Mouse (Mus musculus) CH12.LX (cell line): Measurements from ENCODE around the gene Cabp1.
"Not testable (repeated sequence)": the region's sequence is repeated elsewhere in the genome, so short reads cannot be mapped to it uniquely, and the experiment has no call there.

Experiments
- CTCF ChIP-seq, 2 experiments: IDR thresholded peaks in 1 of 2; conservative IDR thresholded peaks in 1 of 2; 2 replicates each; pipeline ENCODE4 v1.5.1; 2011 to 2012; ENCODE audit warnings: low read depth in 2 of 2, low read length in 2 of 2, improper control_type of control experiment in 1 of 2, inconsistent platforms in 1 of 2, mild to moderate bottlenecking in 1 of 2, moderate library complexity in 1 of 2
- EP300 ChIP-seq: IDR thresholded peaks from 2 replicates; pipeline ENCODE4 v1.6.1; 2011; ENCODE audit warnings: low read length, improper control_type of control experiment
- HCFC1 ChIP-seq: IDR thresholded peaks from 2 replicates; pipeline ENCODE4 v1.6.1; 2012; ENCODE audit warnings: low read depth, mild to moderate bottlenecking, inconsistent platforms, low read length, improper control_type of control experiment
- KAT2A ChIP-seq: IDR thresholded peaks from 2 replicates; pipeline ENCODE4 v1.6.1; 2012; ENCODE audit warnings: low read length, improper control_type of control experiment, inconsistent platforms; ENCODE audit not compliant: insufficient replicate concordance
- MAFK ChIP-seq: IDR thresholded peaks from 2 replicates; pipeline ENCODE4 v1.6.1; 2011; ENCODE audit warnings: low read length, improper control_type of control experiment; ENCODE audit not compliant: insufficient replicate concordance
- MAX ChIP-seq: IDR thresholded peaks from 2 replicates; pipeline ENCODE4 v1.6.1; 2011; ENCODE audit warnings: low read length, improper control_type of control experiment
- MAZ ChIP-seq: IDR thresholded peaks from 2 replicates; pipeline ENCODE4 v1.6.1; 2012; ENCODE audit warnings: low read depth, mild to moderate bottlenecking, inconsistent platforms, low read length, improper control_type of control experiment, moderate library complexity
- MXI1 ChIP-seq: IDR thresholded peaks from 2 replicates; pipeline ENCODE4 v1.6.1; 2011; ENCODE audit warnings: mild to moderate bottlenecking, low read depth, low read length, improper control_type of control experiment
- POLR2A ChIP-seq: IDR thresholded peaks from 2 replicates; pipeline ENCODE4 v1.6.1; 2011; ENCODE audit warnings: low read depth, mild to moderate bottlenecking, improper control_type of control experiment, low read length
- RAD21 ChIP-seq: IDR thresholded peaks from 2 replicates; pipeline ENCODE4 v1.6.1; 2011; ENCODE audit warnings: low read depth, mild to moderate bottlenecking, low read length, improper control_type of control experiment, moderate library complexity
- SIN3A ChIP-seq: IDR thresholded peaks from 2 replicates; pipeline ENCODE4 v1.6.1; 2012; ENCODE audit warnings: low read length, improper control_type of control experiment, inconsistent platforms
- TCF12 ChIP-seq: IDR thresholded peaks from 2 replicates; pipeline ENCODE4 v1.6.1; 2014; ENCODE audit warnings: low read depth, mild to moderate bottlenecking, inconsistent platforms, low read length, improper control_type of control experiment
- UBTF ChIP-seq: IDR thresholded peaks from 2 replicates; pipeline ENCODE4 v1.6.1; 2012; ENCODE audit warnings: low read depth, mild to moderate bottlenecking, inconsistent platforms, low read length, improper control_type of control experiment, moderate library complexity
- ZC3H11A ChIP-seq: IDR thresholded peaks from 2 replicates; pipeline ENCODE4 v1.6.1; 2012; ENCODE audit warnings: low read depth, mild to moderate bottlenecking, inconsistent platforms, low read length, improper control_type of control experiment

DNA sequence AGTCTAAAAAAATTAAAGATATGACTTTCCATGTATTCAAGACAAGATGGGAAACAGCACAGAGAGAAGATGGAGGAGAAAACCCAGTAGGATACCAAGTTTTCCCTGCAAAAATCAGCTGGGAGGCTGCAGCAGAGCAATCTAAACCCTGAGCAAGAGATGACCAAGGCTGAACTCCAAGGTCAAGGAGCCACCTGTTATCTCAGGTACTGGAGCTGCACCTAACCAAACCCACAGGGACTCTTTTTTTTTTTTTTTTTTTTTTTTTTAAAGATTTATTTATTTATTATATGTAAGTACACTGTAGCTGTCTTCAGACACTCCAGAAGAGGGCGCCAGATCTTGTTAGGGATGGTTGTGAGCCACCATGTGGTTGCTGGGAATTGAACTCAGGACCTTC lies 45.3 kb downstream of the Cabp1 start:
- TF ChIP-seq EP300, SIN3A, MAZ, UBTF, TCF12, ZC3H11A, MAX, RAD21, HCFC1, POLR2A, MXI1, MAFK, KAT2A: not testable (repeated sequence)
- peak in 1 of 2 experiments; percentile 20; a peak in 1 of 4 replicates for TF ChIP-seq CTCF (conservative IDR thresholded peaks at IDR 0.05 in 1 of 2, IDR thresholded peaks at IDR 0.05 in 1 of 2; ENCODE audit: low read depth in 2 of 2, low read length in 2 of 2)
